Mouse (Mus musculus): Measurements from ENCODE around the gene Sycp2. TPM values are rescaled to one million over a fixed set of nuclear protein-coding genes. Genes with fewer than 3 reads are reported as not detected.

Gene Sycp2
- polyA plus RNA-seq, 1 experiment from 2014 or later: 0.11 TPM

DNA sequence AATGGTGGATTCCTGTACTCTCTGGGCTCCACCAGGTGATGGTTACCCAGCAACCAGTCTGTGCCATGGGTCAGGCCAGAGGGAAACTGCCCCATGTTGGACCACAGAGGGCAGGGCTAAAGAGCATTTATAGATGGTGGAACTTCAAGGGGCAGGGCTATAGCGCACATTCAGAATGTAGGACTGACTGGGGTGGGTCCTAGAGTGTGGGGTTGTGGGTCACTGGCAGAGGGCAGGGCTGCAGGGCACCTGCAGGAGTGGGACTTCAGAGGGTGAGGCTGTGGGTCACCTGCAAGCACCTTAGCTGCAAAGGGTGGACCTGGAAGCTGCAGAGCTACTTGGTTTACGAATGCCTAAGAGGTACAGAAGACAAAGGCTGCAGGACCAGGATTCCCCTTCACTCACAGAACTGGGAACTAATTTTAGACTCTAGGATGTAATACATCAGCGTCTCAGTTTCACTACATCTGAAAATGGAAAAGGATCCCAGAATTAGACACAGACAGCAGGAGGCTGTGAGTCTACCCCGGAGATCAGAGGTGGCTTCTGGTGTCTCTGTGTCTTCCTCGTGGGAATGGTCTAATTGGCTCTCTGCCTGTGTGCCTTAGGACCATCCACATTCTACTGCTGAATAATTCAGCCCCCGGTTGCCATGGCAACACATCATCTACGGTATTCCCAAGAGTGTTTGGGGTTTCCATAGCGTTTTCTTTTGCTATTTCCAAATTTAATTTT lies 103.9 kb downstream of the Sycp2 start:
- H3K36me3 ChIP-seq: no peaks in the 10 kb centered on the region

More for the DNA sequence above, 103.9 kb downstream of the Sycp2 start:
- 64% methylated on average over 8 of the region's 8 CpGs for WGBS
- no peaks in the 10 kb centered on the region for H3K9me3 ChIP-seq (replicated peaks)
- no peak overlapping the region for H3K9ac ChIP-seq
- no peak for ATAC-seq (ENCODE audit: insufficient number of reproducible peaks, low FRiP score)
- H3K4me3 ChIP-seq: no peak overlapping the region
- peaks cover 17% of the 10 kb centered on the region for H3K27me3 ChIP-seq (replicated peaks)
- H3K4me1 ChIP-seq (replicated peaks): no peaks in the 10 kb centered on the region
- H3K4me2 ChIP-seq: no peak overlapping the region
- H3K27ac ChIP-seq (ENCODE audit: poor library complexity, severe bottlenecking): no peak overlapping the region

Other genes starting within 250 kb of the Sycp2 start
- 23.1 and 24.3 TPM in 2 replicates for gene Ppp1r3d, start 6.8 kb upstream of the Sycp2 start, polyA plus RNA-seq (2016; fragmentation: Nextera tagmentation; extraction: Ambion mirVana)
- gene Fam217b, start 6.8 kb upstream of the Sycp2 start, polyA plus RNA-seq (2016; fragmentation: Nextera tagmentation; extraction: Ambion mirVana): 6.8 and 6.9 TPM in 2 replicates
- gene Cdh26, start 22.8 kb upstream of the Sycp2 start, polyA plus RNA-seq (2016; fragmentation: Nextera tagmentation; extraction: Ambion mirVana): 0.18 TPM in 1 of 2 replicates, not detected in the other